Mouse (Mus musculus): ENCODE results near the gene Gm15517.
"Not testable (repeated sequence)": the region's sequence is repeated elsewhere in the genome, so short reads cannot be mapped to it uniquely, and the experiment has no call there.

Gene Gm15517

DNA sequence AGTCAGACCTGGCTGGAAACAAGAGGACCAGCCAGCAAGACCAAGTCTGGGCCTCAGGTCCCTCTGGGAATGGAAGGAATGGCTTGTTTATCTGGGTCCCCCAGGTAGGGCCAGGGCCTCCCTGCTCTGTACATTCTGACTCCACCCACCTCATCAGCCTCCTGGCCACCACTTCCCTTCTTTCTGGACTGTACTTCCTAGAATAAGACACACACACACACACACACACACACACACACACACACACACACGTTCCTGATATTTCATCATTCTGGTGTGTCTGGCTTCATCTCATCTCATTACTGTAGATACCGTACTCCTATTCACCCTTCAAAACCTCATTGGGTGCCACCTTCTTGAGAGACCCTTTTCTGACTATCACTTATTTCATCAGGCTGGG, 8.2 kb downstream of the Gm15517 start:
- no peak for DNase-seq (ENCODE audit: low read depth)

DNA sequence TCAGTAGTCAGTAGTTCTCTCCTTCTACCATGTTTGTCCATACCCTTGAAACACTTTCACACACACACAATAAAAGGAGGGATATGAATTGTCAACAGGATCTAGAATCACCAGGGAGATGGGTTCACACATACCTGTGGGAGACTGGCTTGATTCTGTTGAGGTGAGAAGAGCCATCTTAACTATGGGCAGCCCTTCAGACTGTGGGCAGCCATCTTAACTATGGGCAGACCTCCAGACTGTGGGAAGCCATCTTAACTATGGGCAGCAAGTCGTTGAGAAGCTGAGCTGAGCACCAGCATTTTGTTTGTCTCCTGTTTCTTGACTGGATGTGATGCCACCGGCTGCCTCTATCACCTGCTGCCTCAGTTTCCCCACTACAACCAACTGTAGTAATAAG, 10.1 kb downstream of the Gm15517 start:
- DNase-seq (ENCODE audit: low read depth) = peak; percentile 36

DNA sequence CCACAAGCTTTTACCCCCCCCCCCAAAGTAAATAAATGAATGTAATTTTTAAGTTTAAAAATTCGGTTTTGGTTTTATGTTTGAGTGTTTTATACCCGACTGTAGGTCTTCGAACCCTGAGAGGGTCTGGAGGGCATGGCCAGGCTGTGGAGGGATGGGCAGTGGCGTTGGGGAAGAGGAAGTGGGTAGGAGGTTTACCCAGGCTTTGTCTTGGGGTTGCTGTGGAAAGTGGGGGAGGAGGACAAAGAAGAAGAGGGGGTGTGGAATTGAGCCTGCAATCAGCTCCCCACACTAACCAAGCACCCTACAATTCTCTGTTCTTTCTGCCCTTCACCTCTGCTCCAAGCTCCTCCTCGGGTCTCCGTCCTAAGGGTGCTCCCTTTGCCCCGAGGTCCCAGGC, 11.3 kb downstream of the Gm15517 start:
- DNase-seq (ENCODE audit: low read depth) = no peak

DNA sequence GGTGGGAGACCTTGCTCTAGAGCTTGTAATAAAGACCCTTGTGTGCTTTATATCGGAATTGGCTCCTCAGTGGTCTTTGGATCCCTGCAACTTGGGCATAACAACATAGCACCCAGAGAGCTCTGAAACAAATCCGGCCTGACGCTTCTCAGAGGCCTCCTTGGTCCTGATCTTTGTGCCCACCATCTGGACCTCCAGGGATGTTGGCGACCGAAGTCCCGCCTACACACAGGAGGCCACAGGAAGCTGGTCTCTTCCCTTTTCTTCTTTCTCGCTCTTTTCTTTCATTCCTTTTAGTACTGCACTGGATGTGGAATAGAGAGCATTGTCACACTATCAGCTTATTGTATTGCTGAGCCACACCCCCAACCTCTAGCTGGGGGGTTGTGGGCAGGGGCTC, 12.2 kb downstream of the Gm15517 start:
- no peak for DNase-seq (ENCODE audit: low read depth)

- no peak for DNase-seq (ENCODE audit: low read depth)
Measured at GRCm38 (mm10) chr7:44274096-44274495, 12.8 kb downstream of the Gm15517 start.

GRCm38 (mm10) chr7:44275546-44275945, 14.3 kb downstream of the Gm15517 start:
- no peak for DNase-seq (ENCODE audit: low read depth)

DNA sequence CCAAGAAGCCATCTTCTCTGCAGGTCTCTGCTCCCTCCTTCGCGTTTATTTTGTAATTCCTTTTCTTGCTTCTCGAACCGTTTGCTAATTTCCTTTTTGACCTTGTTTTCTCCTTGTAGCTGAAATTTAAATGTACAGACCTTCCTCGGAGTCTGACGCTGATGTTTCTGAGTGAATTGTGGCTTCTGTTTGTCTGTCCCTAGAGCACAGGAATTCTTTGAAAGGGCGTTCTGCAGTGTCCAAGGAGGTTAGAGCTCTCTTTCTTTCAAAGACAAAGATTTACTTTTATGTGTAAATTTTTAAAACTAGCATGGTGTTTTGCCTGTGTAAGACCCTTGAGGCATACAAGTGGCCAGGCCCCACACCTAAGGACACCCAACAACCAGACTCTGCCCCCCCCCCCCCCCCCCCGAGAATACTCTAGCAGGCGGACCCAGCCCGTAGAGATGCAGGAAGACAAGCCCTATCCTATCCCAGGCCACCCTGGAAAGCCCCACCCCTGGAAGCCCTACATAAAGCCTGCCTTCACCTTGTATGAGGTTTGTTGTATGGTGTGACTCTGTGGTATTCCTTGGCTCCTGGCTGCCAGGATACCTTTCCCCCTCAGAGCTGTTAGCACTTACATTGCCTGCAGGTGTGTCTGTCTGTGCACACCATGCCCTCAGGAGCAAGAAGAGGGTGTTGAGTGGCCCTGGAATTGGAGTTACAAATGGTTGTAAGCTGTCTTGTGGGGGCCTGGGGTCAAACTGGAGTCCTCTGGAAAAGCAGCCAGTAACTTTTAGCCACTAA, 15.4 kb downstream of the Gm15517 start:
- no peak for DNase-seq (ENCODE audit: low read depth)

- peak; percentile 61 for DNase-seq (ENCODE audit: low read depth)
Measured at GRCm38 (mm10) chr7:44277250-44277622, 16.0 kb downstream of the Gm15517 start.

DNA sequence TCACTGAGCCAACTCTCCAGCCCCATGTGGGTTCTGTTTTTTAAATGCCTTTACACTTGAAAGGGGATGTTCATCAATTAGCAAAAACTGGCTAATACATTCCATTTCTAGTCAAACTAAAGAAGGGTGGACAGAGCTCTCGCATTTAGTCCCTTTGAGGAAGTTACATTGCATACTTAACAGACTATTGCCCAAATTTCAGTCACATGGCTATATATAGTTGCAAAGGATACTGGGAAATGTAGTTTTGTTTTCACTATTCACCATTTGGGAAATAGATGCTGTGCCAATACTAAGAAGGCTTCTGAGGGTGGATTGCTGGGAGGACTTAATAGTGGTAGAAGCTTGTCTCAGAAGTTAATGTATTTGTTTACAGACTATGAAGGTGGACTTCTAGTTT, 19.7 kb downstream of the Gm15517 start:
- no peak for DNase-seq (ENCODE audit: low read depth)

GRCm38 (mm10) chr7:44281586-44281985, 20.3 kb downstream of the Gm15517 start:
- DNase-seq (ENCODE audit: low read depth) = no peak

- DNase-seq (ENCODE audit: low read depth) = no peak
Measured at GRCm38 (mm10) chr7:44287760-44288159, 26.5 kb downstream of the Gm15517 start.

GRCm38 (mm10) chr7:44290986-44291385, 29.7 kb downstream of the Gm15517 start:
- no peak for DNase-seq (ENCODE audit: low read depth)

GRCm38 (mm10) chr7:44291418-44291817, 30.2 kb downstream of the Gm15517 start:
- no peak for DNase-seq (ENCODE audit: low read depth)

DNA sequence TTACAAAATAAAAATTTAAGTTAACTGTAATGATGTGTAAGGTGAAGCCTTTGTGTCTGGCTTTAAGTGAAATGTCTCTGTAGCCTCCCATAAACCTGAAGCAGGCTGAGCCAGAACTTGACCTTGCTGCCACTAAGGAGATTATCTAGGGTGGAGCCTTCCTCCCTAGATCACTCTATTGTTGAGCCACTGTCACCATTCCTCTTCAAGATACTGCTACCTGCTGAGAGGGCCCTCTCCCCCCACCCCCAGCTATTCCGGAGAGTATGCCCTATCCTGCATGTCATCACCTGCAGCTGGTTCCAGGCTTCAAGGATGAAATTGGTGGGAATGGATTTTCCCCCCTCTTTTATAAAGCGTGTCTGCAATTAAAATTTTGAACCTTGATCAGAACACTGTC, 36.3 kb downstream of the Gm15517 start:
- not testable (repeated sequence) for DNase-seq (ENCODE audit: low read depth)

- DNase-seq (ENCODE audit: low read depth) = peak; percentile 6
Measured at GRCm38 (mm10) chr7:44303346-44304340, 42.4 kb downstream of the Gm15517 start.

DNA sequence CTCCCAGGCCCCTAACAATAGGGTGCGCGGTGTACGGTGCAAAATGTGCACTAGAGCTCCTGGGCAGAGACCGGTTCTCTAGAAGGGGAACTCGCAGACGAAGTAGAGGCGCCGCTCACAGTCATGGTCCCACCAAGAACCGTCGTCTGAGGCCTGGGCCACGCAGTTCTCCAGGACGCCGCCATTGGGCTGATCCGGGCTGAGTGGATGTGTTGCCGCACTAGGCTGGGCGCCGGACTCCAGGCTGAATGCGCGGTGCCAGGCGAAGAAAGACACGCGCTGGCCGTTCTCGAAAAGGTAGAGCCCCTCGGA, 43.2 kb downstream of the Gm15517 start:
- DNase-seq (ENCODE audit: low read depth) = no peak

- peak; percentile 99 for DNase-seq (ENCODE audit: low read depth)
Measured at GRCm38 (mm10) chr7:44304775-44305641, 43.8 kb downstream of the Gm15517 start.

DNA sequence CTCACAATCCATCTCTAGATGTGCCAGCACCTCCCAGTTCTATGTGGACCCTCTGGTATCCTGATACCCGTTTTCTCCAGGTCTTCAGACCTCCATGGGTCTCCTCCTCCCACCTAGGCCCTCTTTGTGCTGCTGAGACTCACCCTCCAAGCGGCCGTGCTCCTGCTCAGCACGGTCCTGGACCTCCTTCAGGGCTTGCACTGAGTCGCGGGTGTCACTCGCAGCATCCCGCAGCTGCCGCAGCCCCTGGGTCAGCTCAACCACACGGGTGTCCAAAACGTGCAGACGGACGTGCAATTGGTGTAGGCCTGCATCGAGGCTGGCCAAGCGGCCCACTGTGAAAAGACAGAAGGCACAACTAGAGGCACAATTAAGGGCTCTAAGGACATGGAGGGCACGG, 44.4 kb downstream of the Gm15517 start:
- no peak for DNase-seq (ENCODE audit: low read depth)

DNA sequence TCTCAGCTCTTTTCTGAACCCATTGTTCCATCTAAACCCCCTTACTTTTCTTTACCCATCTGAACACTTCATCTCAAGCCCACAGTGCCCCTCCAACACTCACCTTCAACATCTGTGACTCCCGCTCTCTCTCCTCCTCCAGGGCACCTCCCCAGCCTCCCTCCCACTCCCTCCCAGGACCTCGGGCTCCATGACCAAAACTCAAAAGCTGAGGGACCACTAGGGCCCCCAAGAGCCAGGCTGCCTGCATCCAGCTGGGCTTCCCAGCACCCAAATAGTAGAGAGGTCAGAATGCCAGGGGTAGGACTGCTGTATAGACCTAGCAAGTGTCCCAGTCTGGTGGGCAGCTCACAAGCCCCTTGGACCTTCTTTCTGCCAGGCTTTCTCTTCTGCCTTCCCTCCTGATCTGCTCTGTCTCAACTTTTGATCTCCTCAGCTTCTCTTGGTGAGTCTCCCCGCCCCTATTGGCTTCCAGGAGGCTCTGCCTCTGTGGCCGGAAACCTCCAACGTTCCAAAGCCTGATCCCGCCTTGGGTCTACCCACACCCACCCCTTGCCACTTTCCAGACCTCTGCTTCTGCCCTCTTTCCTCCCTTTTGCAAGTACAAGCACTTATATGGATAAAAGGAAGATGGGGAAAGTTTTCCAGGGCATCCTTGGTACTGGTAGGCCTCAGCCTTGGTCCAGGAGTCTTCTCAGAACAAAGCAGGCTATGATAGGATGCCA, 45.4 kb downstream of the Gm15517 start, which contains the start of gene Clec11a:
Gene Clec11a, minus strand, starts transcription at position 387 of the 725 bp plus-strand sequence.
- no peak for DNase-seq (ENCODE audit: low read depth)

DNA sequence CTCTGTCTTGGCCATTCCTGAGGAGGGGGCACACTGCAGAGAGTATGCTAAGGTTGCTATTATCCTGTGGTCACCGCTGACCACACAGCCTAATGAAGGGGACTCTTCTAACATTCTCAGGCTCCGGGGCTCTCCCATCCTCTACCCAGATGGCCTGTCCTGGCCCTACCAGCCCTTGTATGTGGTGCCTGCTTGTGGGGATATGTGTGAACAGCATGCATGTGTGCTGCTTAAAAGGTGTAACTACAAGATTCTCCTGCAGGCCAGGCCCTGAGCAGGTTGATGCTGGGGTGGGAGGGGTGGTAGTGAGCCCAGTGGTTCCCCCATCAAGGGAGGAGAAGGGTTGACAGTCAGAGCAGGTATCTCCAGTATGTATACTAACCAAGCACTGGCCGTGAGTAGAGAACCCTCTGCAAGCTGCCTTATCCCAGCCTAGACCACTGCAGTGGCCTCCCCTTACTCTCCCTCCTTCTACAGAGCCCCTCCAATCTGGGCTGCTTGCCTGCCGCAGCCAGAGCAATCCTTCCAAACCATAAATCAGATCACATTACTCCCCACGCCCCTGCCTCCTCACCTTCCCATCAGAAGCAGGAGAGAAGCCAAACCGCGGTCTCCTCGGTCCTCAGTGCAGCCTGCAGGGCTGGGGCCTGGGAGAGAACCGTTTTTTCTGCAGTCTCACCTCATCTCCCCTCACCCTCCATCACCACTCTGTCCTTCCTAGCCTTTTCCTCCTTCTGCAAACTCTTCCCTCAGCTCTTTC, 46.2 kb downstream of the Gm15517 start:
- DNase-seq (ENCODE audit: low read depth) = peak; percentile 8
